Mouse (Mus musculus) embryonic facial prominence, embryonic 11.5 days (tissue): ENCODE results near the gene Itk. TPM values are rescaled to one million over a fixed set of nuclear protein-coding genes. Genes with fewer than 3 reads are reported as not detected.

Experiments
- ATAC-seq: fragments of 200-750 bp; cut with Nextera tagmentation; replicated peaks from 2 replicates; pipeline ENCODE4 v1.8.0; 2017; ENCODE audit warnings: low read depth; ENCODE audit not compliant: insufficient number of reproducible peaks, low FRiP score, low TSS enrichment
- DNase-seq: peaks from one replicate; pipeline ENCODE4 v3.0.0-alpha.2; 2015; ENCODE audit warnings: low spot score
- H3K27ac ChIP-seq: fragments of 300-500 bp; sonication (generic); replicated peaks from 2 replicates; pipeline ENCODE4 v1.5.1; 2014; ENCODE audit warnings: mild to moderate bottlenecking, low read depth, low read length, control low read depth
- H3K27me3 ChIP-seq: fragments of 300-500 bp; sonication (generic); 2 replicates; pipeline ENCODE4 v1.6.1; 2014; ENCODE audit warnings: mild to moderate bottlenecking, low read length, moderate library complexity, mixed read lengths; ENCODE audit not compliant: control insufficient read depth, insufficient read depth
- H3K36me3 ChIP-seq: fragments of 300-500 bp; sonication (generic); replicated peaks from 2 replicates; pipeline ENCODE4 v1.6.1; 2014; ENCODE audit warnings: low read depth, mild to moderate bottlenecking, low read length, moderate library complexity, mixed read lengths; ENCODE audit not compliant: control insufficient read depth, insufficient read depth
- H3K4me1 ChIP-seq: fragments of 300-500 bp; sonication (generic); 2 replicates; pipeline ENCODE4 v1.6.1; 2014; ENCODE audit warnings: low read length, mixed read lengths; ENCODE audit not compliant: control insufficient read depth, insufficient read depth
- H3K4me2 ChIP-seq: fragments of 300-500 bp; sonication (generic); 2 replicates; pipeline ENCODE4 v1.6.1; 2014; ENCODE audit warnings: low read depth, mild to moderate bottlenecking, control low read depth, low read length, moderate library complexity
- H3K4me3 ChIP-seq: fragments of 300-500 bp; sonication (generic); 2 replicates; pipeline ENCODE4 v1.5.1; 2014; ENCODE audit warnings: low read depth, low read length, control low read depth
- H3K9ac ChIP-seq: fragments of 300-500 bp; sonication (generic); replicated peaks from 2 replicates; pipeline ENCODE4 v1.6.1; 2014; ENCODE audit warnings: mild to moderate bottlenecking, control low read depth, low read length
- H3K9me3 ChIP-seq: fragments of 300-500 bp; sonication (generic); replicated peaks from 2 replicates; pipeline ENCODE4 v1.6.1; 2016; ENCODE audit warnings: mild to moderate bottlenecking, low read length, inconsistent platforms, mixed read lengths; ENCODE audit not compliant: control insufficient read depth
- WGBS: fragments of 180-500 bp; shearing (Covaris S2); extraction: QIAGEN DNeasy Blood & Tissue Kit; methylation state at CpG from one replicate; pipeline ENCODE4 v1.1.7; 2014; 5-methylcytosine and 5-hydroxymethylcytosine counted together
- polyA plus RNA-seq: library from polyadenylated mRNA; unstranded; fragments of >200 nt; fragmentation: Nextera tagmentation; extraction: Ambion mirVana; gene quantifications from 2 replicates; pipeline ENCODE4 v1.2.1, GENCODE M21; 2014

Gene Itk
- polyA plus RNA-seq, 1 experiment from 2014 or later = not detected

- Histone ChIP-seq H3K27me3 (peaks cover 6% of the 10 kb centered on the region; the same call in 1 of the 2 replicates), H3K4me2 (no peak overlapping the region), H3K4me3 (no peak overlapping the region), H3K9me3 (no peaks in the 10 kb centered on the region), H3K4me1 (no peaks in the 10 kb centered on the region; the same call in 1 of the 2 replicates), H3K9ac (no peak overlapping the region), H3K36me3 (no peaks in the 10 kb centered on the region), H3K27ac (no peak overlapping the region)
- DNase-seq (no peak), ATAC-seq (no peak)
- WGBS = 94% methylated on average over 7 of the region's 7 CpGs
Measured at GRCm38 (mm10) chr11:46307768-46308167, 81.5 kb downstream of the Itk start.

GRCm38 (mm10) chr11:46306776-46307175, 82.5 kb downstream of the Itk start:
- Histone ChIP-seq H3K4me2 (no peak overlapping the region), H3K4me3 (no peak overlapping the region), H3K27me3 (peaks cover 6% of the 10 kb centered on the region; the same call in 1 of the 2 replicates), H3K9me3 (no peaks in the 10 kb centered on the region), H3K9ac (no peak overlapping the region), H3K4me1 (no peaks in the 10 kb centered on the region; the same call in 1 of the 2 replicates), H3K27ac (no peak overlapping the region), H3K36me3 (no peaks in the 10 kb centered on the region)
- DNase-seq (no peak), ATAC-seq (no peak)
- WGBS = 87% methylated on average over 7 of the region's 7 CpGs

GRCm38 (mm10) chr11:46305881-46306520, 83.3 kb downstream of the Itk start:
- H3K36me3 ChIP-seq = no peaks in the 10 kb centered on the region
- no peak for DNase-seq
- H3K9ac ChIP-seq = no peak overlapping the region
- H3K4me1 ChIP-seq = no peaks in the 10 kb centered on the region
- H3K27ac ChIP-seq = no peak overlapping the region
- no peaks in the 10 kb centered on the region for H3K9me3 ChIP-seq
- H3K27me3 ChIP-seq = no peaks in the 10 kb centered on the region
- H3K4me2 ChIP-seq = no peak overlapping the region
- ATAC-seq = no peak
- H3K4me3 ChIP-seq = no peak overlapping the region
- 84% methylated on average over 9 of the region's 9 CpGs for WGBS

GRCm38 (mm10) chr11:46304864-46305710, 84.2 kb downstream of the Itk start:
- 87% methylated on average over 9 of the region's 9 CpGs for WGBS
- no peaks in the 10 kb centered on the region for H3K9me3 ChIP-seq
- H3K4me2 ChIP-seq = no peak overlapping the region
- DNase-seq (no peak), ATAC-seq (no peak)
- no peaks in the 10 kb centered on the region for H3K27me3 ChIP-seq
- no peaks in the 10 kb centered on the region for H3K4me1 ChIP-seq
- H3K27ac ChIP-seq = no peak overlapping the region
- H3K4me3 ChIP-seq = no peak overlapping the region
- H3K36me3 ChIP-seq = no peaks in the 10 kb centered on the region
- H3K9ac ChIP-seq = no peak overlapping the region

- DNase-seq (no peak), ATAC-seq (no peak)
- H3K4me1 ChIP-seq = no peaks in the 10 kb centered on the region
- H3K27ac ChIP-seq = no peak overlapping the region
- 74% methylated on average over 10 of the region's 10 CpGs for WGBS
- H3K4me2 ChIP-seq = no peak overlapping the region
- no peak overlapping the region for H3K9ac ChIP-seq
- H3K27me3 ChIP-seq = no peaks in the 10 kb centered on the region
- H3K4me3 ChIP-seq = no peak overlapping the region
- H3K9me3 ChIP-seq = no peaks in the 10 kb centered on the region
- no peaks in the 10 kb centered on the region for H3K36me3 ChIP-seq
Measured at GRCm38 (mm10) chr11:46304093-46304492, 85.2 kb downstream of the Itk start.

- Histone ChIP-seq H3K4me3 (no peak overlapping the region), H3K4me2 (no peak overlapping the region), H3K4me1 (no peaks in the 10 kb centered on the region), H3K27me3 (no peaks in the 10 kb centered on the region), H3K9ac (no peak overlapping the region), H3K27ac (no peak overlapping the region), H3K36me3 (no peaks in the 10 kb centered on the region), H3K9me3 (no peaks in the 10 kb centered on the region)
- WGBS = 87% methylated on average over 9 of the region's 9 CpGs
- no peak for ATAC-seq
- no peak for DNase-seq
Measured at GRCm38 (mm10) chr11:46302471-46302870, 86.8 kb downstream of the Itk start.

GRCm38 (mm10) chr11:46301579-46302248, 87.6 kb downstream of the Itk start:
- no peak overlapping the region for H3K27ac ChIP-seq
- H3K36me3 ChIP-seq = no peaks in the 10 kb centered on the region
- H3K4me1 ChIP-seq = no peaks in the 10 kb centered on the region
- no peak overlapping the region for H3K4me3 ChIP-seq
- ATAC-seq = no peak
- no peak overlapping the region for H3K9ac ChIP-seq
- no peak for DNase-seq
- 85% methylated on average over 23 of the region's 23 CpGs for WGBS
- H3K4me2 ChIP-seq = no peak overlapping the region
- no peaks in the 10 kb centered on the region for H3K9me3 ChIP-seq
- no peaks in the 10 kb centered on the region for H3K27me3 ChIP-seq

- no peaks in the 10 kb centered on the region for H3K27me3 ChIP-seq
- no peaks in the 10 kb centered on the region for H3K9me3 ChIP-seq
- 69% methylated on average over 6 of the region's 6 CpGs for WGBS
- ATAC-seq (no peak), DNase-seq (no peak)
- no peak overlapping the region for H3K27ac ChIP-seq
- H3K4me1 ChIP-seq = no peaks in the 10 kb centered on the region
- H3K36me3 ChIP-seq = no peaks in the 10 kb centered on the region
- no peak overlapping the region for H3K4me2 ChIP-seq
- no peak overlapping the region for H3K9ac ChIP-seq
- no peak overlapping the region for H3K4me3 ChIP-seq
Measured at GRCm38 (mm10) chr11:46299901-46300300, 89.4 kb downstream of the Itk start.
